Mouse (Mus musculus) kidney, adult 9 months (tissue): ENCODE measurements around the gene Ica1.

Source experiments
- DNase-seq: peaks from one replicate; pipeline ENCODE4 v3.0.0; 2022

Gene Ica1

GRCm38 (mm10) chr6:8640863-8641262, 137.4 kb downstream of the Ica1 start:
- DNase-seq = no peak

- DNase-seq = no peak
These were observed 138.8 kb downstream of the Ica1 start for GRCm38 (mm10) chr6:8639526-8639925.

DNA sequence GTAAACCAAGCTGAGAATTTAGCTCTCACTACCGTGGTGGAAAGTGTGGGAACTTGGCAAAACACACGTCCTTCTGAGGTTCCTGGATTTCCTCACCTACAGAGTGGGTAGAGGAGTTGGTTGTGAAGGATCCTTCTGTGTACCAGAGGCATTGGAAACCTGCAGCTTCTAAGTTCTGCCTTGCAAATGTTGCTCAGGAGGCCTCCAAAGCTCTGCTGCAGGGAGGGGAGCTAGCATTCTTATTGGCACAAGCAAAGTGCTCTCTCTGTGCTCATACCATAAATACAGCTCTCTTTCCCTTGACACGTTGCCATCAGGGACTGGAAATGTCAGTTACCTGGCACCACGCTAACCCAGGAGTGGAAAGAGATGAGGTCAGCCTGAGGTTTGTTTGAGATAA, 139.4 kb downstream of the Ica1 start:
- DNase-seq = no peak

DNA sequence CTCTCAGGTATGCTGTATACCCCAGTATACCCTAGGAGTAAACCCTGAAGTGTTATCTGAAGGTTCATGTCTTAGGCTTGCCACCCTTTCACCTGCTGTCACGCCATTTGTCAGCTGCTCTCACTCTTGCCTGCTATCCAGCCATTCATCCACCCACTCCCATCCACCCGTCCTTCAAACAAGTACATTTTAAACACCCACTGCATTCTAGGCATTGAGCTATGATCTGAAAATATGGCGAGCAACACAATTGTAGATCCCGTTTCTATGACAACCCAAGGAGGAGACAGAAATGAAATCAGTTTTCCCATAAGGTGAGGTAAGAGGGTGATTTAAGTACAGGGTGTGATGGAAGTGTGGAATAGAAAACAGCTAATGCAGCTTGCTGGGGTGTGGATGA, 140.2 kb downstream of the Ica1 start:
- DNase-seq = no peak

GRCm38 (mm10) chr6:8632701-8633100, 145.6 kb downstream of the Ica1 start:
- no peak for DNase-seq

GRCm38 (mm10) chr6:8631986-8632632, 146.2 kb downstream of the Ica1 start:
- no peak for DNase-seq

DNA sequence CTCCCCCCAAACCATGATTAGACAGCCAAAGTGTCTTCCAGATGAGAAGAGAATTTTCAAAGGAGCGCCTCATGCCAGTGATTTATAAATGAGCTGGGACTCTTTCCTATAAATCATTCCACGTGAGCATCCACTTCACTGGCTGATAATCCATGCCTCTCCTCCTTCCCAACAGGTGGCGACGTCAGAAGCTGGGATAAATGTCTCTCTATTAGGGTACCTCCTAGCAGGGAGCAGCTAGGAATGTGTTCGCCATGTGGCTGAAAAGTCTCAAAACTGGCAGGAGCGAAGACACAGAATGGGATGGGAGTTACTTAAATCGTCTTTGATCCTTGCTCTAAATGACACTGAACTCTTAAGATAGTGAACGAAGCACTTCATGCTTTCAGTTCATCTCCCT, 146.9 kb downstream of the Ica1 start:
- no peak for DNase-seq

DNA sequence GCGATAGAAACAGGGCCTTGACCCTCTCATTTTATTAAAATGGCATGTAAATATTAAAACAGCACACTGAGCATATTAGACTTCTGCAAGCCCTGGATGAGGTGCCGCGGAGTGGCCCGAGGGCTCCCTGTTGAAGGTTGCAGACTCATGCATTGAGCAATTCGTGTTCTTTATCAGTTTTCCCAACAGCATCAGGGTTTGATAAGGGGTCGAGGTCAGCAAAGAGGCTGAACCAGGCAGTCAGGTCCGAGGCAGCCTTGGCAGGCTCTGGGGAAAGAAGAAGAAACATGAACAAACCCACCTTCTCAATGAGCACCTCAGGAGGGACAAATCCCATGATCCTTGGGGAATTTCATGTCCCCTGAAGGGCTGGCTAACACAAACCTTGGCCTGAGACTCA, 147.8 kb downstream of the Ica1 start:
- no peak for DNase-seq

GRCm38 (mm10) chr6:8628715-8629267, 149.5 kb downstream of the Ica1 start:
- DNase-seq = no peak

DNA sequence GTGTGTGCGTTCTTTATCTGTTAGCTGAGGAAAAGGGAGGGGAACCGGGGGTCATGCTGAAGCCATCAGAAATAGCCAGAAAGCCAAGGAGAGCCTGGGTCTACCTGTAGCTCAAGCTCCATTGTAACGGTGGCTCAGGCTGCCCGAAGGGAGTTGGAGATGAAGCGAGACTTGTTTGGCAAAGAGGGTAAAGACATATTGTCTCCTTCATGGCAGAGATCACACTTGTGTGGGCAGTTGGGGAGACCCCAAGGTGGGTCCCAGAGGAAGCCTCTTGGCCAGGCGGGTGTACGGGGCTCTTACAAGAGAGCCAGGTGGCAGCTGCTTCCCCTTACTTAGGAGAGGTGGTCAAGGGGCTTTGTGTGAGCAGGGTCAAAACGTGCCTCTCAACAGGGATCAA, 150.1 kb downstream of the Ica1 start:
- no peak for DNase-seq

DNA sequence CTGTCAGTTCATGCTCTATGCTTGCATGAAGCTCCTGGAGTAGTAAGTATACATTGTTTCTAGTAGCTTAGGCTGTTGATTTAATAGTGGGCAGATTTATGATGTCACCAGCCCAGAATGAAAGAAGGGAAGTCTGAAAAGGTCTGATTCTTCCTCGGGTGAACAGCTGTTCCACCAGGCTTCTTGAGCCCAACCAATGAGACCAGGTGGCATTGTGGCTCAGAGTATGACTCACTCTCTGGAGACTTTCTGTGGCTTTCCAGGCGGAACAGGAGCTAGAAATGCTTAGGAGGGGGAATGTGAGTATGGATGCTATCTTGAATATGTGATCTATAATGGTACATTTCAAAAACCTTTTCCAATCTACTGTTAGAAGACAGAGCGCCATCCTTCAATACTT, 155.2 kb downstream of the Ica1 start:
- no peak for DNase-seq

DNA sequence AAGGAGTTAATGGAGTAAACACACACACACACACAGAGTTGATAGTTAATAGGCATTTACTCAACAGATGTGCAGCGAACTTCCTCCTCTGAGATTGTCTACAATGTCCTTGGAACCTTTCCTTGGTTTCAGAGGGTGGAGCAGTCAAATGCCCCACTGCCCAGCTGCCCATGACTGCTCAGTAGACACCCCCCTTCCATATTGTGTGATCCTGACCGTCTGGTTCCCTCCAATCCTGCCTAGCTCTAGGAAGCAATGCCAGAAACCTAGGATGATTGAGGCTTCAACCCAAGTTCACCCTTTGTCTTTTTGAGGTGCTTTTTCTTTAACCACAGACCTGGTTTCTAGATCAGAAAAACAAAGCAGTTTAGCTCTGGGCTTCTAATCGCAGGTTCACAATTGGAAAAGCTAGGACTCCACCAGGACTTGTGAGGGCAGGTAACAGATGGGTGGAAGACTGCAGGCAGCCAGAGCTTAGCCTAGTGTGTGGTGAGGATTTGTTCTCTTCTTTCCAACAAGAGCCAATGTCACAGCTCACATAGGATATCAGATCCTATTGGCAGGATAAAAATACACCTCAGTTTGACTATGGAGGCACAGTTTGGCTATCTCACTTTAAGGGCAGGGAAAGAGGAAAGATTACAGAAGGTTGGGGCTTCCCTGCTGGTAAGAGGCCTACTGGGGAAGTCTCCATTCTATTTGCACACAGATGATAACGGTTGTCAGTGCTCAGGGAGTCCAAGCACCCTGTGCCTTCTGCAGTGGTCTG, 158.5 kb downstream of the Ica1 start:
- DNase-seq = no peak

DNA sequence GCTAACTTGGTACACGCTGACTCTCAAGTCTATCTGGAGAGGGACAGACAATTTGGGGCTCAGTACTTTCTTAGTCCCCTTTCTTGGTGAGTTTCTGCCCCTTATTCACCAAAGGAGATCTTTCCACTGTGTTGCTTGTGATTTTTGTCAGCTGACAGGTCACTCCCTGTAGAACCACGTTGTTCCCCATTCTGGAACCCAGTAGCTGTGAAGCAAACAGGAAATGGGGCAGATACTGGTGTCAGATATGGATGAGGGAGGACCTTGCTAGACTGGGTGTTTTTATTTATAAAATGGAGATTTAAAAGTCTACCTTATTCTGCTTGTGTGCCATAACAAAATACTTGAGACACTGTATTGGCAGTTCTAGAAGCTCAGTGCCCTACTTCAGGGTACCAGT, 160.9 kb downstream of the Ica1 start:
- no peak for DNase-seq

DNA sequence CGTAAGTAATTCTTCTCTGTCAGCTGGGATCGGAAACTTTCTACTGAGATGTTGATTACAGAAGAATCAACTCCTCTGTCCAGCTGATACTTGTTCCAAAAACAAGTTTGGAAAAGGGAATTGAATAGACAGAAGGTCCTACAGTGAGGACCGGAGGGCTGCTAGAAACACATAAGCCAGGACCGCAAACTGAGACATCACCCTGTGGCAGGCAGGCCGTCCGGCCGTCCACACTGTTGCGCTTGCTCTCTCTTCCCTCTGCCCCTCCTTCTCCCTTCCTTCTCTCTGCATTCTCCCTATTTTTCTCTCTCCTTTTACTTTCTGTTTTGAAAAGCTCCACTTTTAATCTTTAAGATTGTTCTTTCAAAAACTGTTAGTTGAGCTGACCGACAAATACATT, 186.6 kb downstream of the Ica1 start:
- DNase-seq = no peak

- DNase-seq = no peak
These were observed 194.4 kb downstream of the Ica1 start for GRCm38 (mm10) chr6:8583892-8584291.

- no peak for DNase-seq
These were observed 195.9 kb downstream of the Ica1 start for GRCm38 (mm10) chr6:8582377-8582776.
